Mouse (Mus musculus) cerebellum, adult 11 months (tissue): ENCODE results near the gene Tpsab1.
A peak's percentile ranks its signal among the peaks of the same experiment; 100 is the strongest.

Experiments
- DNase-seq: peaks from one replicate; pipeline ENCODE4 v3.0.0; 2022

The Tpsab1 gene

DNA sequence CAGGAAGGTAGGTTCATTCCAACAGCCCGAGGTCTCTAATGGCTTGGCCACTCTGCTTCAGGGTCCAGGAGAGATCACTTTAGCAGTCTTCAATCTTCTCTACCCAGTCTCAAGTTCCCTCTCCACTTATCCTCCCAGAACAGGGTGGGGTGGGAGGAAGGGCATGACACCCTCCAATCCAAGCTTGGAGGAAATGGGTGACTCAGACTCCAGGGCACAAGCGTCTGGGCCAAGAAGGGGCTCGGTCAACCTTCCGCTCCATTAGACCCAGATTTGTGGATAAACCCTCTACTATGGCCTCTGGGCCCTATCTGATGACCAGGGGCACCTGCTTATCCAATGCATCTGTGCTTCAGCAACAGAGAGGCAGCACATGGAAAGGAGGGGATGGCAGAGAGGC, at the start of gene Tpsab1:
Gene Tpsab1 (minus strand): TSS at position 101 of the 400 bp plus-strand sequence.
- DNase-seq: no peak

DNA sequence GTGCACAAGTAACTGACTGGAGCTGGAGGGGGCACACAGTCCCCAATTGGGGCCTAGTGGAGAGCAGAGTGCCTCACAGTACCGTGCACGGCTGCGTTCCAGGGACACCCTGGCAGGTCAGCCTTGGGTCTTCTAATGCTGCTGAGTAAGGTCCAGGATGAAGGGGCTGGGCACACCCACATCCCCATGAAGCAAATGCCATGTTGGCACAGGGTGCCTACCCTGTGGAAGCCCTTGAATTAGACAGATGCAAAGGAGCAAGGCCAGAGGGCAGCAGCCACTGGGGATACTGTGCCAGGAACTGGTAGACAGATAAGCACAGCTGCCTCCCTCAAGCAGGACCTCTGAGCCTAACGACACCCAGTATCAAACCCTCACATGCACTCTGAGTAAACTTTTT, 49.2 kb upstream of the Tpsab1 start:
- DNase-seq: no peak

DNA sequence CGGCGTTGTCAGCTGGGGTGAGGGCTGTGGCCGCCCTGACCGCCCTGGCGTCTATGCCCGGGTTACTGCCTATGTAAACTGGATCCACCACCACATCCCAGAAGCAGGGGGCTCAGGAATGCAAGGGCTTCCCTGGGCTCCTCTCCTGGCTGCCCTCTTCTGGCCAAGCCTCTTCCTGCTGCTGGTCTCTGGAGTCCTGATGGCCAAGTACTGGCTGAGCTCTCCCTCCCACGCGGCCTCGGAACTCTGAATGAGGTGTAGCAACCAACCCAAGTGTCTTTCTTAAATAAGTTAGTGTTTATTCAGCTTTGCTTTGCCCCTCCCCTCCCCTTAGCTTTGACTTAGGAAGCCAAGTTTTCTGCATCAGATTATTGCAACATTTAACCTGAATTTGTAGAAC, 28.6 kb upstream of the Tpsab1 start:
- no peak for DNase-seq

DNA sequence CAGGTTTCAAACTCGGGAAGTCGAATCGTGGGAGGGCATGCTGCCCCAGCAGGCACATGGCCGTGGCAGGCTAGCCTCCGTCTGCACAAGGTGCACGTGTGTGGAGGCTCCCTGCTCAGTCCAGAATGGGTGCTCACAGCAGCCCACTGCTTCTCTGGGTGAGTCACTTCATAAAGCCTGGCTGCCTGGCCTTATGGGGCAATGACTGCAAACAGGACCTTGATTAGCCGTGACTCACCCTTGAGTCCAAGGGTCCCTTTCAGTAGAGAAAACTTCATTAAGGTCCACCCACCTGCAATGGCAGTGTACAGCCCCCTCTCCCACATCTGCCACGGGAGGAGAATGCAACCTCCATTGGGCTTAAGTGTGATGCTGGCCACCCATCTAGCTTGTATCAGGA, 27.1 kb upstream of the Tpsab1 start:
- no peak for DNase-seq

DNA sequence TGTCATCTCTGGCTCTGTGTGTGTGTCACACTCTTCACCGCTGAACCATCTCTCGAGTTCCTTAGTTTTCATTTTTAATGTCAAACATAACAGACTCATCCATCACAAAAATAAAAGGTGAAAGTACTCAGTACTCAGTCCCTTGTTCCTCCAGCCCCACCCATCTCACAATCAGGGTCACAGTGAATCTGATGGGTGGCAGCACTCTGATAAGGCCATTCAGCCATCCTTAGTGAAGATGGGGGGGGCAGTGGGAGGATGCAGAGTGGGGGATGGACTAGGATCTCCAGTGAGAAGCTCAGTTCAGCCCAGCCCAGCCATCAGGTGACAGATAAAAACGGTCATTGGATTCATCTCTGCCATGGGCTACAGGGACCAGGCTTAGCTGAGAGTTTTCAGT, 23.6 kb upstream of the Tpsab1 start, which contains the start of gene Tpsg1:
Gene Tpsg1 (plus strand): TSS at position 301 of the 400 bp plus-strand sequence.
- DNase-seq: no peak

DNA sequence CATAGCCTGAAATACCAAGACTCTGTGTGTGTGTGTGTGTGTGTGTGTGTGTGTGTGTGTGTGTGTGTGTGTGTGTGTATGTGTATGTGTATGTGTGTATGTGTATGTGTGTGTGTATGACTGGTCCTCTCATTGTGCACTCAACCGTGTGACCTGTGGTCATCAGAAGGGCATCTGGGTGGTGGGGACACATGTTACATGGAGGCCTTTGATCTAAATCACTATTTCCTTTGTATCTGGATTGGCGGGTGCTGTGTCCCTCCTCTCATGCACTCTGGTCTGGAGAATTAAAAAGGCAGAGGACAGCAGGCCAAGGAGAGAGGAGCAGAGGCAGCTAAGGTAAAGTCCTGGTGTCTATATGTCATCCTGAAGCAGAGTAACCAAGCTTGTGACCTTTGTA, 20.6 kb upstream of the Tpsab1 start, which contains the start of gene Tpsb2:
Gene Tpsb2 (plus strand): TSS at position 301 of the 400 bp plus-strand sequence.
- DNase-seq: no peak

DNA sequence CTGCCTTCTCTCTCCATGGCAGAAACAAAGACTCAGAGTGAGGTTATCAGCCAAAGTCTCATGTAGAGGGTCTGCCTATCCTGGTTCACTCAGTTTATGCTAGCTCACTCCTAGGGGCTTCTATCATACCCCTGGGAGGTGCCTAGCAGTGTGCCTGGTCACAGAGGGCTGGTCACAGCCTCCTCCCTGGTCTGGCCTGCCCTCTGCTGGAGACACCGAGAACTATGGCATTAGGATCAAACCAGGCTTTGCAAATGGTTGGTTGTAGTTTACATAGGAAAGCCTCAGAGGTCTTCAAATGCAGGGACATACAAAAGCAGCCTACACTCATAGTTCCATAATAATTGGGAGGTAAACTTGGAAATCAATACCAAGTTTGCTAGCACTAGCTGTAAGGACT, 18.4 kb upstream of the Tpsab1 start:
- DNase-seq: peak; percentile 15

DNA sequence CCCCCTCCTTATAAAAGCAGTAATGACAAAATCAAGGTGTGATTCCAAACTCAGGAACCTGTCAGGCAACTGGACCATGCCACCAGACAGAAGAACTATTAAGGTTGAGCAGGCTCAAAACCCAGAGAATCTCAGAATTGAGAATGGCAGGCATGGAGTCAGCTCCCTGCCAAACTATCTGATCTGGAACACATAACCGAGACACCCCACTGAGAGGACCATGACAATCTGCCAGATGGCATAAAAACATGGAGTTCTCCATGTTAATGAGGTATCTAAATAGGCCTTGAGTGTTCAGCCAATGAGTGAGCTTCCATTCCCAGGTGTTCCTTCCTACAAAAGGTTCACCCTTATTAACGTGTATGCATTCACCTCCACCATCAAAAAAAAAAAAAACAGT, 15.9 kb upstream of the Tpsab1 start:
- DNase-seq: no peak

DNA sequence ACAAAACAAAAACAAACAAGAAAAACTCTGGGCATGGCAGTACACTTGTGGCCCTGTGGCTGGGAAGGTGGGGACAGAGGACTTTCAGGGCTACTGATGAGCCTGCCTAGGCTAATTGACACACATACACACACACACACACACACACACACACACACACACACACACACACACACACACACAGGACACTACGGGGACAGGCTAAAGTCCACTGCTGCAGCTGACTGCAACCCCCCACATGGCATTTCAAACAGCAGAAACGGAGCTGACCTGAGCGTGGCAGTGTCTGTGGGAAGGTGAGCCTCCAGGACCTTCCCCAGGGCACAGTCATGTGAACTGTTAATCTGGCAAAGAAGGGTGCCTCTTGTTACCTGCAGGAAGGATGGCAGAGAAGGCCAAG, 3.9 kb downstream of the Tpsab1 start:
- DNase-seq: no peak

DNA sequence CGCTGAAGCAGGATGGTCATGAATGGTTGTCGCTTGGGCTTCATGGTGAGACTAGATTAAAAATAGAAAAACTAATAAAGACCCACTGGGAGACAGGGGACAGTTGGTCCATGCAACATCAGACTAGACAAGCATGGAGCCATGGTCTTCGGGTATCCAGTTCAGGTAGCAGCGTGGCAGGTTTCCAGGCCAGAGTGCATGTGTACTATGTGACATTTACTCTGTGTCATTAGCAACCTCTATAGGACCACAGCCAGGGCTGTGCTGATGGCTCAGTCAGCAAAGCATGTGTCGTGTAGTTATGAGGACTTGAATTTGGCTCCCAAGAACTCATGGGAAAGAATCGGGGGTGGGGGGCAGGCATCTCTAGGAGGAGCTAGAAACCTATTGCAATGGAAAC, 5.4 kb downstream of the Tpsab1 start:
- no peak for DNase-seq

DNA sequence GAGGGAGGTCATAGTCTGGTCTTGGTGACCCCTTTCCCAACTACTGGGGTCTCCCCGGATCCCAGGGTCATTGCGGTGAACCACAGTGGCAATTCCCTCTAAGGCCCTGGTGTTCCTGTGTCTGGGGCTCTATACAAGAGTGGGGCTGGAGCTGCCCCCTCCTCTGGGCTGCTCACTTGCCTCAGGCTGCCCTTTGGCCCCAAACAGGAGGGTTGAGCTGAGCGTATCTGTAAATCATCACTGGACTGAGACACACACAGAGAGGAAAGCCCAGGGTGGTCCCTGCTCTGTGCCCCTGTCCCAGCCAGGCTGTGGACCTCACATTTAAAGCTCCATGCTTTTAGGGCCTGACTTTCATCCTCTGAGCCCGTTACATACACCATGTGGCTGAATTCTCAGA, 7.1 kb downstream of the Tpsab1 start:
- DNase-seq: no peak

DNA sequence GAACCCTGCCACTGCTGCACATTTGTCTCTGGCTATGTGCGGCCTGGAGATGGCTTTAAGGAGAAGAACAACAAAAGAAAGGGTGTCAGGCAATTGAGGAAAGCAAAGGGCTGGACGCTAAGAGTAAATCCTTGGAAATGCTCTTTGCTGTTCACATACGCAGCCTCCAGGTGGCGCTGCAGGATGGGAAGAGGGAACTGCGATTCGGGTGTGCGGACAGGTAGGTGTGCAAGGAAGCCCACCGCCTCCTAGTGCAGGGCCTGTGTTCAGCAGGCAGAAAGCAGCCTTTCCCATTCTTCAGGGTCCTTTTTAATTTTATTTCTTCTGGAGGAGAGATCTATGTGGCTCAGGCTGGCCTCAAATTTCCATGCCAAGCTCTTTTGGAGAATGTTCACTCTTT, 11.4 kb downstream of the Tpsab1 start:
- peak; percentile 11 for DNase-seq

DNA sequence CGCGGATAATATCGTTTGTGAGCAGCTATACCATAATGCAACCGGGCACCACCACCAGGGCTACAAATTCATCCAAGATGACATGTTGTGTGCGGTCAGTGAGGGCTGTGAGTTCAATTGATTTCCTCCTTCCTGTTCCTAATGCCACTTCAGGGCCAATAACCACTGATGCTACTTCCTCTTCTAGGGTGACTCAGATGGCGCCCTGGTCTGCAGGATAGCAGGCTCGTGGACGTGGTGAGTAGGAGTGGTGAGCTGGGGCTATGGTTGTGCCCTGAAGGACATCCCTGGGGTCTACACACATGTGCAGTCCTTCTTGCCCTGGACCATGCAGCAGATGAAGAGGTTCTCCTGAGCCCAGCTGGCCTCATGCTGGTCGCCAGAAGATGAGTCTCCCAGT, 13.0 kb downstream of the Tpsab1 start:
- DNase-seq: no peak

DNA sequence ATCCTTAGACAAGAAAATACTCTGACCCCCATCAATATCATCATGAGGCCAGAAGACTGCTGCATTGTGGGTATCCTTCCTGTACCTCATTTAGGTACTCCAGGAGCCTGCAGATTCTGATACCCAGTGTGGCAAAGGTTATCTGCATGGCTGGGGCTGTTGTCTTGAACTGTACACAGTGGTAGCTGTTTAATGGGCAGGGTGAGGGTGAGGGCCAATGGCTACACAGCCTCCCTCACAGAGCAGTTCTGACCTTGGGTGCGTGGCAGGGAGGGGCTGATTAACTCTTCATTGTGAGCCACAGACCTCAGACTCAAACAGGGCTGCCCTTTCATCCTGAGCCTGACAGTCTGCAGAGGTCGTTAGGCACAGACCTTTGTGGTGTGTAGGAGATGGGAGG, 22.4 kb downstream of the Tpsab1 start:
- DNase-seq: no peak

DNA sequence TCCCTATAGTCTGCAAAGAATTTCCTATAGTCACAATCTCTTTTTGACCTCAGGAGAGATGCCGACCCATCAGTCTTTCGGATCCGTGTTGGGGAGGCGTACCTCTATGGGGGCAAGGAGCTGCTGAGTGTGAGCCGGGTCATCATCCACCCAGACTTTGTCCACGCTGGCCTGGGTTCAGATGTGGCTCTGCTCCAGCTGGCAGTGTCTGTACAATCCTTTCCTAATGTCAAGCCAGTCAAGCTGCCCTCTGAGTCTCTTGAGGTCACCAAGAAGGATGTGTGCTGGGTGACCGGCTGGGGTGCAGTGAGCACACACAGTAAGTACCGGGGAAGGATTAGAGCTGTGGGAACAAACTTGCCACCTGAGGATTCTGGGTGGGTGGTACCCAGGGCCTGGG, 24.5 kb downstream of the Tpsab1 start:
- DNase-seq: no peak

DNA sequence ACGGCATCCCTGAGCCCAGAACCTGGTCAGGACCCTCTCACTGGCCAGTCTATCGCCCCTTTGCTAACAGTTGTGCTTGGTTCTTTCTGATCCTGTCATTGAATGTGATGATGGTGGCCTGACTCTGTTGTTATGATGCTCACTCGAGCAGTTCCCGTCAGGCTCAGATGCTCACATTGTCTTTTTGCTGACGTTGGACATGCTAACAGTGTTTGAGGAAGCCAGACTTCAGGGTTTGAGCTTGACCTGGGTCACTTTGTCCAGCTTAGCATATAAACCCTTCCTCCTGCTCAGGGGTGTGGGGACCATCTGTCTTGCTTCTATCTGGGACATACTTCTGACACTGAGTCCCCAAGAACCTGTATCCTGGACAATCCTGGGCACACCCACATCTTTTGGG, 27.0 kb downstream of the Tpsab1 start, which contains the start of gene Prss29:
Gene Prss29 (plus strand): TSS at position 301 of the 400 bp plus-strand sequence.
- no peak for DNase-seq

DNA sequence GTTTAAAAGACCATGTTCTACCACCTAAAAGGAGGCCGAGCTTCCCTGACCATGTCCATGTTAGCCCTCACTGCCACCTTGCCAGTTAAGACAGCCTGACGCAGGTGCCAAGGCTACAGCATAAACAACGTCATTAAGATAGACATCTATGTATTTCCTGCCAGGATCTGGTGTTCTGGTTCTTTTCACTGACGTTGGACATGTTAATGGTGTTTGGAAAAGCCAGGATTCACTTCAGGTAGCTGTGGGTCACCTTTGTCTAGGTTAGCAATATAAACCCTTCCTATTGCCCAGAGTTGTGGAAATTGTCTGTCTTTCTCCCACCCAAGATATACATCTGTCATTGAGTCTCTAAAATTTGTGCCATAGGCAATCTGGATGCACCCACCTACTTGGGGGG, 37.0 kb downstream of the Tpsab1 start, which contains the start of gene Prss28:
Gene Prss28 (plus strand): TSS at position 301 of the 400 bp plus-strand sequence.
- DNase-seq: no peak

DNA sequence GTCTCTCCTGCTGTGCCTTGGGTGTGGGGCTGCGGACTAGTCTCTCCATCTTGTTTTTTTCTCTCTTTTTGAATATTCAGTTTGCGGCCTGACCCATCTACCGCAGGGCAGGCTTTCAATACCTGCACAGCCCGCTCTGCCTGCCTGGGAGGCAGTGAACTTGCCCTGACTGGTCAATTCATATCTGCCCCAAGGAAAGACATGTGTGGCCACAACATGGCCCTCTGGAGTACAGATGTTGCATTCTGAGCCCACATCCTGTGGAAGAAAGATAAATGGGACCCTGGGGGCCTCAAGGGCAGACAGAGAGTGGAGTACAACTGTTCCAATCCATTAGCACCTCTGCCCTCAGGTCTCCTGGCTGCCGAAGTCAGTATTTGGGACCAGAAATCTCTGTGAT, 47.3 kb downstream of the Tpsab1 start, which contains the start of gene Prss34:
Gene Prss34 (plus strand): TSS at position 301 of the 400 bp plus-strand sequence.
- no peak for DNase-seq

DNA sequence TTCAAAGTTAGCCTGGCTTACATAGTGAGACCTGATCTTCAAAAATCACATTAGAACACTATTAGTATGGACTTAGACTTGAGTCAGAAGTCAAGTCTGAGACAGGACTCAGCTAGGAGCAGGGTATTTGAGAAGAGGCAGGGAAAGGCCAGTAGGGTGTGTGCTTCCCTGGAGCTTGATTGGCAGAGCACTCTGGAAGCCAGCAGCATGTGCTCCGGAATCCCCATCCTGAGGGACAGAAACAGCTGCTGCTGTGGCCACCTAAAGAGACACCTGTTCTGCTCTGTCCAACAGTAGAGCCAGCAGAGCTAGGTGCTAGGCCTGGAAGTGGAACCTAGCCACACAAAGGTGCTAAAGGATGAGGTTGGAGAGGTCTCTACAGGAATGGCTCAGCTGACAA, 51.3 kb downstream of the Tpsab1 start:
- DNase-seq: no peak

DNA sequence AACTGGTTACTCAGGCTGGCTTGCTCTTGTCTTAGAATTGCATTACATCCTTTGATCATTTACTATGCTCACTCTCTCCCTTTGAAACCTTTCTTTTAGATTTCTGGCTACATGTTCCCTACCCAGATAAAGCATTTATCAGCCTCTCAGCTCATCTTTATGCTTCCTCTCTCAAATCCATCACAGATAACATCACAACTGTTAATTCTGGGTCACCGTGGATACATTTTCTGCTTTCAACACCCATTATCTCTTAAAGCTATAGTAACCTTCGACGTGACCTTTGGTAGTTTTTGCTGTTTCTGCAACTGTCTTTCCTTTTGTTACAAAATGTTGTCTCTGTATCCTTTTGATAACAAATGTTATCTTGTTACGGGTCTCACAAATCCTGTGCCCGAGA, 51.9 kb downstream of the Tpsab1 start:
- no peak for DNase-seq
